Mouse (Mus musculus) layer of hippocampus, postnatal 10 days (tissue): ENCODE data around the gene Fam228a. TPM values are rescaled to one million over a fixed set of nuclear protein-coding genes. Genes with fewer than 3 reads are reported as not detected.

Source experiments
- total RNA-seq, 2 experiments: library from RNA; stranded (reverse); gene quantifications; 2 replicates each; pipeline ENCODE4 v1.2.3; 2021

The Fam228a gene
- total RNA-seq, 2 experiments from 2014 or later: 1.7 to 2.4 TPM

Other genes with a start within 250 kb of the Fam228a start
- 10 to 100 TPM; 58.3 to 65.3 TPM for gene Itsn2, start 145.8 kb downstream of the Fam228a start, total RNA-seq
- not detected for gene Gm3625, start 145.5 kb downstream of the Fam228a start, total RNA-seq
- 10 to 100 TPM; 12.8 to 13.7 TPM for gene Pfn4, start 30.6 kb upstream of the Fam228a start, total RNA-seq
- 10 to 100 TPM; 19.5 to 25.1 TPM for gene Fam228b, start 30.8 kb upstream of the Fam228a start, total RNA-seq
- 100 to 1,000 TPM in 1 of 2 experiments, 10 to 100 TPM in 1; 85.5 to 104 TPM for gene Sf3b6, start 79.1 kb upstream of the Fam228a start, total RNA-seq
- 100 to 1,000 TPM; 115 to 124 TPM for gene Fkbp1b, start 103.2 kb upstream of the Fam228a start, total RNA-seq
- gene Wdcp, start 104.9 kb upstream of the Fam228a start, total RNA-seq: 10 to 100 TPM; 11.4 to 12.1 TPM
- under 1 TPM; 0.76 to 0.82 TPM for gene Mfsd2b, start 135.9 kb upstream of the Fam228a start, total RNA-seq
- gene Ubxn2a, start 169.3 kb upstream of the Fam228a start, total RNA-seq: 10 to 100 TPM; 39.7 to 45.4 TPM
- gene Atad2b, start 178.9 kb upstream of the Fam228a start, total RNA-seq: 10 to 100 TPM; 30.6 to 32.3 TPM